Mouse (Mus musculus): ENCODE data around the gene Khdrbs2. TPM values are rescaled to one million over a fixed set of nuclear protein-coding genes. Genes with fewer than 3 reads are reported as not detected.

Gene Khdrbs2
- total RNA-seq (2014; fragmentation: Nextera tagmentation) = not detected in 2 replicates
- total RNA-seq (2017) = 0.12 and 0.22 TPM in 2 replicates
- polyA plus RNA-seq (2012) = not detected in 2 replicates

GRCm38 (mm10) chr1:32172506-32173239, at the start of gene Khdrbs2:
Khdrbs2 (plus strand) TSS chr1:32172714.
- Histone ChIP-seq H3K9me3 (replicated peaks) (peaks cover 9% of the 10 kb centered on the region), H3K36me3 (replicated peaks) (no peaks in the 10 kb centered on the region), H3K4me3 (ENCODE audit: low read depth, low read length) (no peak within 1 kb of the TSS), H3K4me1 (ENCODE audit: insufficient read depth, low read depth, low read length) (no peaks in the 10 kb centered on the region), H3K27me3 (ENCODE audit: insufficient read depth, low read length) (peaks cover 3% of the 10 kb centered on the region; the same call in 1 of the 2 replicates)
- DNase-seq (ENCODE audit: low spot score) (no peak), ATAC-seq (ENCODE audit: extremely low read depth, insufficient number of reproducible peaks, low FRiP score, poor library complexity, severe bottlenecking) (no peak)
- TF ChIP-seq GATA2 (IDR thresholded peaks at IDR 0.05; ENCODE audit: borderline replicate concordance, low read depth, low read length) (no peak), TAL1 (conservative IDR thresholded peaks at IDR 0.05; ENCODE audit: low read depth, low read length) (no peak), POLR2AphosphoS5 (IDR thresholded peaks at IDR 0.05; ENCODE audit: insufficient replicate concordance, low read depth, low read length) (no peak), CTCF (IDR thresholded peaks at IDR 0.05; ENCODE audit: low read depth, low read length) (no peak), GATA1 (IDR thresholded peaks at IDR 0.05; ENCODE audit: borderline replicate concordance, low read length) (no peak)

DNA sequence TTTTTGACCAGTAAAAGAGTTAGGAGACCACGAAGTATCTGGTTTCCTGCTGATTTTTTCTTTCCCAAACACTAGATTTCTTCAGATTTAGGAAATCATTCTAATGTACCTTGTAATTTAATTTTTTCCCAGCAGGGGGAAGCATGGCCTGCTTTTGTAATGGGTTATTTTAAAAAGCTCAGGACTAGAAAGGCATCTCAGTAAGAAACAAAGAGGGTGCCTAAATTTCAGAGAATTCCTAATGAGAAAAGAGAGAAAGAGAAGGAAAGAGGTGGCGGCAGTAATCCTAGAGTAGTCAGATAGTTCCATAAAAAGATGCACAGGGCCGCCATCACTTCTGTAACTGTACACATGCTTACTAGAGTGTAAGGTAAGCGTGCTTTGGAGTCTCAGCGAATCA, 2.1 kb downstream of the Khdrbs2 start:
- no peak for DNase-seq (ENCODE audit: low spot score)
- peaks cover 9% of the 10 kb centered on the region for H3K9me3 ChIP-seq (replicated peaks)
- H3K27me3 ChIP-seq (ENCODE audit: insufficient read depth, low read length) = peaks cover 3% of the 10 kb centered on the region; the same call in 1 of the 2 replicates
- H3K4me1 ChIP-seq (ENCODE audit: insufficient read depth, low read depth, low read length) = no peaks in the 10 kb centered on the region
- ATAC-seq (ENCODE audit: extremely low read depth, insufficient number of reproducible peaks, low FRiP score, poor library complexity, severe bottlenecking) = no peak
- H3K36me3 ChIP-seq (replicated peaks) = no peaks in the 10 kb centered on the region
- H3K4me3 ChIP-seq (ENCODE audit: low read depth, low read length) = no peak overlapping the region
- TF ChIP-seq GATA1 (IDR thresholded peaks at IDR 0.05; ENCODE audit: borderline replicate concordance, low read length) (no peak), GATA2 (IDR thresholded peaks at IDR 0.05; ENCODE audit: borderline replicate concordance, low read depth, low read length) (no peak), CTCF (IDR thresholded peaks at IDR 0.05; ENCODE audit: low read depth, low read length) (no peak), POLR2AphosphoS5 (IDR thresholded peaks at IDR 0.05; ENCODE audit: insufficient replicate concordance, low read depth, low read length) (no peak)

DNA sequence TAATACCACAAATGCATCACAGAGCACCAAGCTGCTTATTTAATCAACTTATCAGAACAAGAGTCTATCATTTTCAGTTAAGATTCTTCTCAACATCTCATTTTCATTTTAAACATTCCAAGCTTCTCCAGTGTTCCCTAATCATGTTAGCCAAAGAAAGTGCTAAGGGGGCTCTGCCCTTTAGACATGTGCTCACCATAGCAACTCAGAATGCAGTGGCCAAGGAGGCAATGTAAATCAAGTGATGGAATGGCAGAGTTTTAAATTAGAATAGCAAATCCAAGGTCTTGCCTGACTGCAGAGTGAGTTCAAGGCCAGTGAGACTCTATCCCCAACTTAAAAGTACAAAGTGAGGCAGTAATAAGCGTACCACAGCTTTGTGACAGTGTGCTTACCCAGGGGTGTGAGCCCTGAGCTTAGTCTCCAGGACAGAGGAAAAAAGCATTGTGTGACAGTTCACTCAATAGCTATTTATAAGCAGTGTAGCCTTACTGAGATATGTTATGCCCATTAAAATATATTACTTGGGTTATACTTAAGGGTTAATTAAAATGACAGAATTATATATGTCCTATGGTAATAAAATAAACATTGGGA, 27.2 kb downstream of the Khdrbs2 start:
- Histone ChIP-seq H3K9me3 (replicated peaks) (no peaks in the 10 kb centered on the region), H3K4me1 (ENCODE audit: insufficient read depth, low read depth, low read length) (no peaks in the 10 kb centered on the region), H3K27me3 (ENCODE audit: insufficient read depth, low read length) (no peaks in the 10 kb centered on the region), H3K4me3 (ENCODE audit: low read depth, low read length) (no peak overlapping the region), H3K36me3 (replicated peaks) (no peaks in the 10 kb centered on the region)
- TF ChIP-seq TAL1 (conservative IDR thresholded peaks at IDR 0.05; ENCODE audit: low read depth, low read length) = no peak
- ATAC-seq (ENCODE audit: extremely low read depth, insufficient number of reproducible peaks, low FRiP score, poor library complexity, severe bottlenecking) (no peak), DNase-seq (ENCODE audit: low spot score) (no peak)

- Histone ChIP-seq H3K9me3 (replicated peaks) (no peaks in the 10 kb centered on the region), H3K27me3 (ENCODE audit: insufficient read depth, low read length) (no peaks in the 10 kb centered on the region), H3K36me3 (replicated peaks) (no peaks in the 10 kb centered on the region), H3K4me3 (ENCODE audit: low read depth, low read length) (no peak overlapping the region), H3K4me1 (ENCODE audit: insufficient read depth, low read depth, low read length) (no peaks in the 10 kb centered on the region)
- TF ChIP-seq POLR2AphosphoS5 (IDR thresholded peaks at IDR 0.05; ENCODE audit: insufficient replicate concordance, low read depth, low read length) = no peak
- no peak for TF ChIP-seq TAL1 (conservative IDR thresholded peaks at IDR 0.05; ENCODE audit: low read depth, low read length)
- DNase-seq (ENCODE audit: low spot score) (no peak), ATAC-seq (ENCODE audit: extremely low read depth, insufficient number of reproducible peaks, low FRiP score, poor library complexity, severe bottlenecking) (no peak)
Observed at GRCm38 (mm10) chr1:32248443-32248842, 75.9 kb downstream of the Khdrbs2 start.

DNA sequence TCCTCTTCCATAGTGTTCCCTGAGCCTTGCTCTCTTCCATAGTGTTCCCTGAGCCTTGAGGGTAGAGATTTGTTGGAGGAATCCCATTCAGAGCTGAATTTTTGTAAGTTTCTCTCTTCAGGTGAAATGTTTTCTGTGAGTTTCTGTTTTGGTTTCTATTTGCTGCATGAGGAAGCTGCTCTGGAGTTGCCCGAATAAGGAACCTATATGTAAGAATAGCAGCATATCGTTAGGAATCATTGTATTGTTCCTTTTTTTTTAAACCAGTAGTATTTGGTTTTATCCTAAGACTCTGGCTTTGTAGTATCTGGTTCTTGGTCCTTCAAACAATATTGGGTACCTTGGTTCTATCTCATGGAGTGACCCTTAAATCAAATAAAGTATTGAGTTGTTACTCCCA, 77.1 kb downstream of the Khdrbs2 start:
- Histone ChIP-seq H3K9me3 (replicated peaks) (no peaks in the 10 kb centered on the region), H3K4me3 (ENCODE audit: low read depth, low read length) (no peak overlapping the region), H3K27me3 (ENCODE audit: insufficient read depth, low read length) (no peaks in the 10 kb centered on the region), H3K36me3 (replicated peaks) (no peaks in the 10 kb centered on the region), H3K4me1 (ENCODE audit: insufficient read depth, low read depth, low read length) (no peaks in the 10 kb centered on the region)
- no peak for TF ChIP-seq GATA2 (IDR thresholded peaks at IDR 0.05; ENCODE audit: borderline replicate concordance, low read depth, low read length)
- TF ChIP-seq TAL1 (conservative IDR thresholded peaks at IDR 0.05; ENCODE audit: low read depth, low read length) = no peak
- TF ChIP-seq POLR2AphosphoS5 (IDR thresholded peaks at IDR 0.05; ENCODE audit: insufficient replicate concordance, low read depth, low read length) = no peak
- no peak for TF ChIP-seq CTCF (IDR thresholded peaks at IDR 0.05; ENCODE audit: low read depth, low read length)
- no peak for TF ChIP-seq GATA1 (IDR thresholded peaks at IDR 0.05; ENCODE audit: borderline replicate concordance, low read length)
- ATAC-seq (ENCODE audit: extremely low read depth, insufficient number of reproducible peaks, low FRiP score, poor library complexity, severe bottlenecking) = no peak
- DNase-seq (ENCODE audit: low spot score) = no peak

- no peaks in the 10 kb centered on the region for H3K4me1 ChIP-seq (ENCODE audit: insufficient read depth, low read depth, low read length)
- ATAC-seq (ENCODE audit: extremely low read depth, insufficient number of reproducible peaks, low FRiP score, poor library complexity, severe bottlenecking) = no peak
- no peak for TF ChIP-seq GATA1 (IDR thresholded peaks at IDR 0.05; ENCODE audit: borderline replicate concordance, low read length)
- TF ChIP-seq CTCF (IDR thresholded peaks at IDR 0.05; ENCODE audit: low read depth, low read length) = no peak
- TF ChIP-seq POLR2AphosphoS5 (IDR thresholded peaks at IDR 0.05; ENCODE audit: insufficient replicate concordance, low read depth, low read length) = no peak
Observed at GRCm38 (mm10) chr1:32250337-32250736, 77.8 kb downstream of the Khdrbs2 start.

More at GRCm38 (mm10) chr1:32250337-32250736, 77.8 kb downstream of the Khdrbs2 start:
- Histone ChIP-seq H3K27me3 (ENCODE audit: insufficient read depth, low read length) (no peaks in the 10 kb centered on the region), H3K9me3 (replicated peaks) (no peaks in the 10 kb centered on the region), H3K36me3 (replicated peaks) (no peaks in the 10 kb centered on the region), H3K4me3 (ENCODE audit: low read depth, low read length) (no peak overlapping the region)
- no peak for DNase-seq (ENCODE audit: low spot score)
